Mouse (Mus musculus): ENCODE measurements at regions not wholly inside any gene's neighbourhood (a gene's known extent, or its start where the extent isn't known, plus 50 kb on each side); places are given as distances from the start of the nearest gene placed in this dataset.

GRCm38 (mm10) chr2:57909706-57910105, 88.0 kb upstream of the Galnt5 start:
- no peak for TF ChIP-seq CHD2 (IDR thresholded peaks at IDR 0.05; ENCODE audit: low read depth, low read length)
- no peak for TF ChIP-seq ZNF384 (IDR thresholded peaks at IDR 0.05; ENCODE audit: low read depth, low read length)

All from ES-E14 (cell line).